Mouse (Mus musculus) megakaryocyte, embryonic 14.5 days (primary cell): ENCODE results near the gene 4931406P16Rik. TPM values are rescaled to one million over a fixed set of nuclear protein-coding genes. Genes with fewer than 3 reads are reported as not detected.

Experiments used
- H3K27me3 ChIP-seq: replicated peaks from 2 replicates; pipeline ENCODE3; 2012; ENCODE audit warnings: inconsistent platforms
- H3K36me3 ChIP-seq: replicated peaks from 2 replicates; pipeline ENCODE3; 2012; ENCODE audit warnings: low read length, inconsistent platforms, mixed read lengths
- H3K4me1 ChIP-seq: 2 replicates; pipeline ENCODE4 v1.6.1; 2012; ENCODE audit warnings: inconsistent platforms
- H3K4me3 ChIP-seq: replicated peaks from 2 replicates; pipeline ENCODE3; 2012; ENCODE audit warnings: moderate library complexity, mild to moderate bottlenecking, inconsistent platforms
- H3K9me3 ChIP-seq: 2 replicates; pipeline ENCODE4 v1.6.1; 2012; ENCODE audit warnings: inconsistent platforms
- FLI1 ChIP-seq: IDR thresholded peaks from 2 replicates; pipeline ENCODE4 v1.6.1; 2012; ENCODE audit warnings: low read length, inconsistent platforms, mixed read lengths
- GATA1 ChIP-seq: IDR thresholded peaks from 3 replicates; pipeline ENCODE4 v1.6.1; 2012; ENCODE audit warnings: mixed read lengths, low read length, inconsistent platforms, borderline replicate concordance
- polyA plus RNA-seq: library from polyadenylated mRNA; stranded (reverse); fragments of >175 nt; gene quantifications from 2 replicates; pipeline ENCODE4 v1.2.3, GENCODE M21; 2012; ENCODE audit warnings: low replicate concordance; ENCODE audit not compliant: insufficient read depth

The 4931406P16Rik gene
- polyA plus RNA-seq, result 3.4 and 6.2 TPM in 2 replicates

- peaks cover 6% of the 10 kb centered on the region for H3K36me3 ChIP-seq
- peaks cover 11% of the 10 kb centered on the region for H3K27me3 ChIP-seq
- H3K9me3 ChIP-seq, result peaks cover 7% of the 10 kb centered on the region
- TF ChIP-seq FLI1 (peak; percentile 72; the same call in 1 of the 2 replicates), GATA1 (no peak)
- H3K4me1 ChIP-seq, result peaks cover 38% of the 10 kb centered on the region
- peak within 1 kb of the TSS; percentile 97 for H3K4me3 ChIP-seq
Observed at GRCm38 (mm10) chr7:34313443-34313875, at the start of gene 4931406P16Rik. 4931406P16Rik (minus strand) TSS chr7:34313551.

- Histone ChIP-seq H3K36me3 (peaks cover 86% of the 10 kb centered on the region), H3K9me3 (no peaks in the 10 kb centered on the region), H3K27me3 (no peaks in the 10 kb centered on the region), H3K4me1 (no peaks in the 10 kb centered on the region), H3K4me3 (no peak overlapping the region)
- TF ChIP-seq GATA1, result no peak
- TF ChIP-seq FLI1, result no peak
Observed at GRCm38 (mm10) chr7:34355629-34356028, 42.3 kb upstream of the 4931406P16Rik start.

- no peak overlapping the region for H3K4me3 ChIP-seq
- TF ChIP-seq FLI1 (no peak), GATA1 (no peak)
- peaks cover 95% of the 10 kb centered on the region for H3K36me3 ChIP-seq
- no peaks in the 10 kb centered on the region for H3K27me3 ChIP-seq
- peaks cover 19% of the 10 kb centered on the region for H3K4me1 ChIP-seq
- no peaks in the 10 kb centered on the region for H3K9me3 ChIP-seq
Observed at GRCm38 (mm10) chr7:34351997-34352396, 38.6 kb upstream of the 4931406P16Rik start.

- no peak overlapping the region for H3K4me3 ChIP-seq
- no peaks in the 10 kb centered on the region for H3K9me3 ChIP-seq
- TF ChIP-seq GATA1, result no peak
- TF ChIP-seq FLI1, result no peak
- H3K36me3 ChIP-seq, result peaks cover 98% of the 10 kb centered on the region
- H3K27me3 ChIP-seq, result no peaks in the 10 kb centered on the region
- H3K4me1 ChIP-seq, result peaks cover 19% of the 10 kb centered on the region
Observed at GRCm38 (mm10) chr7:34350166-34350565, 36.8 kb upstream of the 4931406P16Rik start.

DNA sequence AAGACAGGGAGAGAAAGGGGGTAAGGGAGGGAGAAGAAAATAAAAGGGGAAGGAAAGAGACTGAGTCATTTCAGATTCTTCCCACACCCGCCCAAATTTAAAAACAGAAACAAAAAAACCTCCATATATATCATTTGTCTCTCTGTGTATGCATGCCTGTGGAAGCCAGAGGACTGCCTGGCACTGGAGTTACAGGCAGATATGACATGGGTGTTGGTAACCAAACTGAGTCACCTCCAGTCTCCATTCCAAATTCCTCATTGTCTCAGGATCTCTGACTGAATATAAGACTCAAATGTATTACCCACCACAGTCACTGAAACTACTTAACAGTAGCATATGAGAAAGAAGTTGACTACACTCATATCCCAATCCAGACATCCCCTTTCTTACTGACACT, 34.7 kb upstream of the 4931406P16Rik start:
- Histone ChIP-seq H3K4me1 (peaks cover 24% of the 10 kb centered on the region), H3K9me3 (no peaks in the 10 kb centered on the region)
- no peak for TF ChIP-seq GATA1
- no peak for TF ChIP-seq FLI1

DNA sequence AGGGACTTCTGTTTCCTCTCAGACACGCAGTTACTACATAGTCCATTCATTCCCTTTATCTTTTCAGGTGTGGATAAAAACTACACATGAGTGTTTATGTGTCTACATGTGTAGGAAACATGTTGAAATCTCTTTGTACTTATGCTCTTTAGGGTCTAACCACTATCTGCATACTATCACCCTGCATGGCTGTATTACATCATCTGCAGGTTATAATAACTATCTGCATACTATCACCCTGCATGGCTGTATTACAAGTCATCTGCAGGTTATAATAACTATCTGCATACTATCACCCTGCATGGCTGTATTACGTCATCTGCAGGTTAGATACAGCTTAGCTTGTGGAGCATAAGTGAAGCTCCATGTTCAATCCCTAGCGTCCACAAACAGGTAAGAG, 33.7 kb upstream of the 4931406P16Rik start:
- H3K27me3 ChIP-seq, result no peaks in the 10 kb centered on the region
- H3K9me3 ChIP-seq, result no peaks in the 10 kb centered on the region
- H3K36me3 ChIP-seq, result peaks cover 99% of the 10 kb centered on the region
- H3K4me1 ChIP-seq, result peaks cover 24% of the 10 kb centered on the region
- TF ChIP-seq GATA1 (no peak), FLI1 (no peak)
- no peak overlapping the region for H3K4me3 ChIP-seq

More for the DNA sequence above, 34.7 kb upstream of the 4931406P16Rik start:
- Histone ChIP-seq H3K4me3 (no peak overlapping the region), H3K36me3 (peaks cover 99% of the 10 kb centered on the region), H3K27me3 (no peaks in the 10 kb centered on the region)

GRCm38 (mm10) chr7:34346505-34346904, 33.2 kb upstream of the 4931406P16Rik start:
- Histone ChIP-seq H3K9me3 (no peaks in the 10 kb centered on the region), H3K4me3 (no peak overlapping the region), H3K36me3 (peaks cover 100% of the 10 kb centered on the region), H3K27me3 (no peaks in the 10 kb centered on the region), H3K4me1 (peaks cover 28% of the 10 kb centered on the region)
- no peak for TF ChIP-seq GATA1
- no peak for TF ChIP-seq FLI1

DNA sequence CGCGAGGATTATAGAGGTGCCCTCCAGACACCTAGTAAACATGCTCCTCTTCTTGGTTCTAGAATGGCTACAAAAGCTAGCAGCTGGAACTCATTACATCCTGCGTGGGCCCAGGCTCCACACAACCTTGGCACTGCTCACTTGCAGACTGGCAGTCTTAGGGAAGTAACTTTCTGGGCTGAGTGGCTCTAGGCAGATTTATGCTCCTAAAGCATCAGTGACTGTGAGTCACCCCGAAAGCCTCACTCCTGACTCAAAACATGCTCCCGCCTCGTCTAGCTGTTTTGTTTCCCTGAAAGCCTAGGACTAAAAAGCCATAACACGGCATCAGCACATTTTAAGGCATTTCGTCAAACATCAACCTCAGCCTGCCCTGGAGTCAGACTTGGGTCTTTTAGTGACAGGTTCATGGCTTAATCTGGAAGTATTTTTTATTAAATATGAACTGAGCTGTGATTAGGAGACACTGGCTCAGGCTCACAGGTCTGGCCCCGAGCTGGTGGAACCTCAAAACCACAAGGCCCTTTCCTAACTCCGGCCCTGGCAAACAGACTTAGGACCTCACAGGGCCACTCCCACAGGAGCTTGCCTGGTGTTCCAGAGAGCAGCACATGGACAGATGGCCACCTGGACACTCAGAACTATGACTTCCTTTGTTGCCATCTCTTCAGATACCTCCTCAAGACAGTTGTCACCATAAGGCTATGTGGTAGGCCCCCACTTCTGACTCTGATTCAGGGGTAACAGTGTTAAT, 28.9 kb upstream of the 4931406P16Rik start:
- Histone ChIP-seq H3K4me3 (no peak overlapping the region), H3K27me3 (no peaks in the 10 kb centered on the region), H3K4me1 (peaks cover 41% of the 10 kb centered on the region), H3K9me3 (no peaks in the 10 kb centered on the region), H3K36me3 (peaks cover 93% of the 10 kb centered on the region)
- TF ChIP-seq FLI1, result no peak
- no peak for TF ChIP-seq GATA1

- peaks cover 6% of the 10 kb centered on the region for H3K9me3 ChIP-seq
- TF ChIP-seq FLI1 (no peak), GATA1 (no peak)
- H3K4me3 ChIP-seq, result no peak overlapping the region
- peaks cover 41% of the 10 kb centered on the region for H3K4me1 ChIP-seq
- H3K27me3 ChIP-seq, result no peaks in the 10 kb centered on the region
- H3K36me3 ChIP-seq, result peaks cover 85% of the 10 kb centered on the region
Observed at GRCm38 (mm10) chr7:34340841-34341240, 27.5 kb upstream of the 4931406P16Rik start.

DNA sequence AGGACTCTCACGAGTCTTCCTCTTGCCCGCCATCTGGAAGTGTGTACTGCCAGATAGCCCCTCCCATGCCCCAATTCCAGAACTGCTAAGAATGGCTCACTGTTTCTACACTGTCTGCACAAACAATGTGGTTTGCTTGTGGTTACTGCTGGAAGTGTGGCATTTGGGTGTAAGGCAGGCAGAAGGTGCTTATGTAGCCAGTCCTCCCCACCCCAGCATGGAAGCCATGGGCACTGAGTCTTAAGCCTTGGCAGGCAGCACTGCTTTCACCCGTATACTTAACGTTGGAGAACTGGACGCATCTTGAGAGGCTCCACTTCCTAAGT, 25.8 kb upstream of the 4931406P16Rik start:
- peaks cover 9% of the 10 kb centered on the region for H3K9me3 ChIP-seq
- H3K36me3 ChIP-seq, result peaks cover 68% of the 10 kb centered on the region
- no peaks in the 10 kb centered on the region for H3K27me3 ChIP-seq
- peaks cover 51% of the 10 kb centered on the region for H3K4me1 ChIP-seq
- TF ChIP-seq GATA1 (no peak), FLI1 (no peak)
- H3K4me3 ChIP-seq, result peak overlapping the region; percentile 4
